Mouse (Mus musculus) spleen, adult 2 months (tissue): ENCODE measurements around the gene Racgap1.

Experiments used
- CTCF ChIP-seq: fragments of 200-500 bp; IDR thresholded peaks from 2 replicates; pipeline ENCODE4 v1.5.1; 2011; ENCODE audit warnings: mild to moderate bottlenecking, inconsistent platforms; ENCODE audit not compliant: insufficient read depth, insufficient read length, insufficient replicate concordance; ENCODE audit errors: extremely low read depth
- POLR2A ChIP-seq: fragments of 200-500 bp; IDR thresholded peaks from 2 replicates; pipeline ENCODE4 v1.6.1; 2011; ENCODE audit warnings: low read depth, low read length, inconsistent platforms

DNA sequence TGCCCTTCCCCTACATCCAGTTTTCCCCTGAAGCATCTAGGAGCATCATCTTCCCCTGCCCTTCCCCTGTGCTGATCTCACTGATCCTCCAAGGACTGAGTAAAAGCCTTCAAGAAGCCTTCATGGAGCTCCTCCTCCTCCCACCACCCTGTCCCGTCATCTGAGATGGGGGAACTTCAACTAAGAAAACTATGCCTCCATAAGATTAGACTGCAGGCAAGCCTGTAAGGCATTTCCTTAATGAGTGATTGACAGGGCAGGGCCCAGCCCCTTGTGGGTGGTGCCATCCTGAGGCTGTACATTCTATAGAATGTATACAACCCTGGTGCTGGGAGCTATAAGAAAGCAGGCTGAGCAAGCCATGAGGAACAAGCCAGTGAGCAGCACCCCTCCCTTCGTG, 7.0 kb upstream of the Racgap1 start:
- TF ChIP-seq CTCF (no peak), POLR2A (no peak)
